Mouse (Mus musculus) hindbrain, postnatal 0 days (tissue): ENCODE data around the gene Slc44a3. TPM values are rescaled to one million over a fixed set of nuclear protein-coding genes. Genes with fewer than 3 reads are reported as not detected.

Experiments
- ATAC-seq: fragments of 200-750 bp; cut with Nextera tagmentation; 2 replicates; pipeline ENCODE4 v1.8.0; 2017; ENCODE audit warnings: mild to moderate bottlenecking, moderate TSS enrichment, moderate library complexity
- DNase-seq: peaks from one replicate; pipeline ENCODE4 v3.0.0-alpha.2; 2015; ENCODE audit warnings: low spot score
- H3K27ac ChIP-seq: fragments of 300-500 bp; sonication (generic); 2 replicates; pipeline ENCODE4 v1.5.1; 2014; ENCODE audit warnings: mild to moderate bottlenecking
- H3K27me3 ChIP-seq: fragments of 300-500 bp; sonication (generic); 2 replicates; pipeline ENCODE4 v1.6.1; 2014; ENCODE audit warnings: low read length, mixed read lengths; ENCODE audit not compliant: insufficient read depth
- H3K36me3 ChIP-seq: fragments of 300-500 bp; sonication (generic); 2 replicates; pipeline ENCODE4 v1.6.1; 2014; ENCODE audit warnings: low read length, mixed read lengths; ENCODE audit not compliant: insufficient read depth
- H3K4me1 ChIP-seq: fragments of 300-500 bp; sonication (generic); 2 replicates; pipeline ENCODE4 v1.6.1; 2014; ENCODE audit warnings: antibody characterized with exemption, low read length, mixed read lengths; ENCODE audit not compliant: insufficient read depth
- H3K4me2 ChIP-seq: fragments of 300-500 bp; sonication (generic); 2 replicates; pipeline ENCODE4 v1.6.1; 2014; ENCODE audit warnings: low read depth, mild to moderate bottlenecking, low read length, moderate library complexity, mixed read lengths
- H3K4me3 ChIP-seq: fragments of 300-500 bp; sonication (generic); 2 replicates; pipeline ENCODE4 v1.5.1; 2014; ENCODE audit warnings: low read length
- H3K9ac ChIP-seq: fragments of 300-500 bp; sonication (generic); replicated peaks from 2 replicates; pipeline ENCODE4 v1.6.1; 2014; ENCODE audit warnings: mild to moderate bottlenecking, low read length, moderate library complexity, mixed read lengths
- H3K9me3 ChIP-seq: fragments of 300-500 bp; sonication (generic); 2 replicates; pipeline ENCODE4 v1.6.1; 2016; ENCODE audit warnings: low read length, mixed read lengths
- CTCF ChIP-seq: IDR thresholded peaks from 2 replicates; pipeline ENCODE4 v1.5.1; 2016; ENCODE audit warnings: antibody characterized with exemption, control low read depth, low read depth
- WGBS: fragments of 180-500 bp; shearing (Covaris S2); extraction: QIAGEN DNeasy Blood & Tissue Kit; methylation state at CpG from one replicate; pipeline ENCODE4 v1.1.7; 2014; 5-methylcytosine and 5-hydroxymethylcytosine counted together
- polyA plus RNA-seq: library from polyadenylated mRNA; unstranded; fragments of >200 nt; fragmentation: Nextera tagmentation; extraction: Ambion mirVana; gene quantifications from 2 replicates; pipeline ENCODE4 v1.2.1, GENCODE M21; 2015
- total RNA-seq: library from RNA; depleted of rRNA; stranded (reverse); fragments of >200 nt; gene quantifications from 2 replicates; pipeline ENCODE4 v1.2.3, GENCODE M21; 2014

Slc44a3 gene
- total and polyA plus RNA-seq, 2 experiments from 2014 or later = 0.51 to 0.68 TPM

GRCm38 (mm10) chr3:121448606-121449005 lies 83.6 kb downstream of the Slc44a3 start:
- Histone ChIP-seq H3K4me2 (no peak overlapping the region), H3K4me1 (peaks cover 7% of the 10 kb centered on the region), H3K9me3 (no peaks in the 10 kb centered on the region), H3K27ac (no peak overlapping the region), H3K36me3 (peaks cover 11% of the 10 kb centered on the region), H3K4me3 (no peak overlapping the region), H3K27me3 (no peaks in the 10 kb centered on the region), H3K9ac (0 out of 2 replicates have a peak overlapping the region, but pooled peaks have one; percentile 17)
- TF ChIP-seq CTCF = no peak
- WGBS = 59% methylated on average over 8 of the region's 8 CpGs
- DNase-seq (no peak), ATAC-seq (0 out of 2 replicates have a peak, but pooled peaks have one; percentile 54)

GRCm38 (mm10) chr3:121448029-121448468 lies 84.2 kb downstream of the Slc44a3 start:
- Histone ChIP-seq H3K9me3 (no peaks in the 10 kb centered on the region), H3K4me1 (peaks cover 7% of the 10 kb centered on the region), H3K4me3 (no peak overlapping the region), H3K36me3 (peaks cover 10% of the 10 kb centered on the region), H3K4me2 (peak overlapping the region; percentile 36; the same call in 1 of the 2 replicates), H3K27ac (no peak overlapping the region), H3K9ac (0 out of 2 replicates have a peak overlapping the region, but pooled peaks have one; percentile 17), H3K27me3 (no peaks in the 10 kb centered on the region)
- 31% methylated on average over 11 of the region's 11 CpGs for WGBS
- peak; percentile 20 for DNase-seq
- ATAC-seq = 0 out of 2 replicates have a peak, but pooled peaks have one; percentile 24
- no peak for TF ChIP-seq CTCF

- no peak for DNase-seq
- Histone ChIP-seq H3K4me1 (peaks cover 7% of the 10 kb centered on the region), H3K36me3 (peaks cover 3% of the 10 kb centered on the region; the same call in 1 of the 2 replicates), H3K27me3 (no peaks in the 10 kb centered on the region), H3K27ac (no peak overlapping the region), H3K4me3 (no peak overlapping the region), H3K4me2 (no peak overlapping the region), H3K9me3 (no peaks in the 10 kb centered on the region), H3K9ac (no peak overlapping the region)
- no peak for ATAC-seq
- TF ChIP-seq CTCF = no peak
- 55% methylated on average over 8 of the region's 8 CpGs for WGBS
Observed at GRCm38 (mm10) chr3:121446454-121446853, 85.8 kb downstream of the Slc44a3 start.

- no peak for TF ChIP-seq CTCF
- 91% methylated on average over 6 of the region's 6 CpGs for WGBS
- Histone ChIP-seq H3K4me2 (no peak overlapping the region), H3K36me3 (no peaks in the 10 kb centered on the region), H3K27ac (no peak overlapping the region), H3K4me3 (no peak overlapping the region), H3K9ac (no peak overlapping the region), H3K9me3 (no peaks in the 10 kb centered on the region), H3K4me1 (peaks cover 7% of the 10 kb centered on the region), H3K27me3 (no peaks in the 10 kb centered on the region)
- ATAC-seq (no peak), DNase-seq (no peak)
Observed at GRCm38 (mm10) chr3:121444414-121444813, 87.8 kb downstream of the Slc44a3 start.

GRCm38 (mm10) chr3:121443861-121444271 lies 88.3 kb downstream of the Slc44a3 start:
- no peak overlapping the region for H3K9ac ChIP-seq
- no peak for TF ChIP-seq CTCF
- H3K4me3 ChIP-seq = no peak overlapping the region
- no peaks in the 10 kb centered on the region for H3K9me3 ChIP-seq
- peaks cover 7% of the 10 kb centered on the region for H3K4me1 ChIP-seq
- H3K36me3 ChIP-seq = no peaks in the 10 kb centered on the region
- no peak overlapping the region for H3K27ac ChIP-seq
- H3K4me2 ChIP-seq = no peak overlapping the region
- DNase-seq = no peak
- no peaks in the 10 kb centered on the region for H3K27me3 ChIP-seq
- 75% methylated on average over 4 of the region's 4 CpGs for WGBS
- no peak for ATAC-seq

- Histone ChIP-seq H3K36me3 (no peaks in the 10 kb centered on the region), H3K27me3 (no peaks in the 10 kb centered on the region), H3K4me3 (no peak overlapping the region), H3K4me1 (no peaks in the 10 kb centered on the region), H3K9me3 (no peaks in the 10 kb centered on the region), H3K9ac (no peak overlapping the region), H3K4me2 (no peak overlapping the region), H3K27ac (no peak overlapping the region)
- no peak for DNase-seq
- 87% methylated on average over 5 of the region's 5 CpGs for WGBS
- no peak for ATAC-seq
- no peak for TF ChIP-seq CTCF
Observed at GRCm38 (mm10) chr3:121442288-121442687, 89.9 kb downstream of the Slc44a3 start.

GRCm38 (mm10) chr3:121441504-121441903 lies 90.7 kb downstream of the Slc44a3 start:
- no peak overlapping the region for H3K4me2 ChIP-seq
- ATAC-seq = no peak
- no peaks in the 10 kb centered on the region for H3K27me3 ChIP-seq
- no peak overlapping the region for H3K9ac ChIP-seq
- H3K9me3 ChIP-seq = no peaks in the 10 kb centered on the region
- no peak overlapping the region for H3K4me3 ChIP-seq
- 96% methylated on average over 12 of the region's 12 CpGs for WGBS
- no peak overlapping the region for H3K27ac ChIP-seq
- no peaks in the 10 kb centered on the region for H3K36me3 ChIP-seq
- no peak for DNase-seq
- TF ChIP-seq CTCF = no peak
- H3K4me1 ChIP-seq = no peaks in the 10 kb centered on the region
